Mouse (Mus musculus): ENCODE measurements at regions not wholly inside any gene's neighbourhood (a gene's known extent, or its start where the extent isn't known, plus 50 kb on each side); places are given as distances from the start of the nearest gene placed in this dataset.

DNA sequence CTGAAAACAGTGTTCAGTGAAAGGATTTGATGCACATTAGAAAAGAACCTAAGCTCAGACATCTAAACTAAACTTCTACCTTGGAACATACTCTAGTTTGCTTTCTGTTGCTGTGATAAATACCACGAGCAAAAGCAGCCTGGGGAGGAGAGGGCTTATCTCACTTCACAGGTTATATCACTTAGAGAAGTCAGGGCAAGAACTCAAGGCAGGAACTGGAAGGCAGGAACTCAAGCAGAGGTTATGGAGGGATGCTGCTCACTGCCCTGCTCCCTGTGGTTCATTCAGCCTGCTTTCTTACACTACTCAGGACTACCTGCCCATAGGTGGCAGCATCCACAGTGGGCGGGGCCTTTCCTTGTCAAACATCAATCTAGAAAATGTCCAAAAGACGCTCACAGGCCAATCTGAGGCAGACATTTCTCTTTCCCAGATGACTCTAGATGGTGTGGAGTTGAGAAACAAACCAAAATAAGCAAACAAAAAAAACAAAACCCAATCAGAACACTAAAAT is 101.5 kb downstream of the Hes1 start:
- TF ChIP-seq CTCF (IDR thresholded peaks at IDR 0.05; ENCODE audit: low read depth, low read length) (no peak), GATA1 (IDR thresholded peaks at IDR 0.05; ENCODE audit: borderline replicate concordance, low read length) (no peak), TAL1 (conservative IDR thresholded peaks at IDR 0.05; ENCODE audit: low read depth, low read length) (no peak), POLR2AphosphoS5 (IDR thresholded peaks at IDR 0.05; ENCODE audit: insufficient replicate concordance, low read depth, low read length) (no peak)
